Comparison of ENCODE assay signal across 8 mouse cellular contexts in the genomic region with DNA sequence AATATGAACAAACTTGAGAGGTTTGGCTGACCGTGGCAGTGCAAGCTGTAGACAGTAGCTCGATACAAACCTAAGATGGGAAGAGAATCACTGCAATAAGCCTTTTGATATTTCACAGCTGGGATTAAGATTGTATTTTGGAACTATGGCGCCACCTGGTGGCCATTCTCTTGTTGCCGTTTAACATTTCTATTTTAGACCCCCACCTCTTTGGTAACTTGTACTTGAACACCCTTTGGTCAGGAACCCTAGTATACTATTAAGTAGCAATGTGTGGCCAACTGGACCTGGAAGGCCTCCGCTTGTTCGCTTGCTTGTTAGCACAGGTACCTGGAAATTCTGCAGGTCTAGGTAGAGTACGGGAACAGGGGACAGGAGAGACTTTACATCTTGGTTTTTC. TPM values are rescaled to one million over a fixed set of nuclear protein-coding genes. Genes with fewer than 3 reads are reported as not detected.
DNase-seq lines count a peak whose midpoint lies in the region; ATAC-seq lines count a peak whose summit lies in the region.

No protein-coding gene starts in this region.

- ATAC-seq in common myeloid progenitor, adult 5-6 weeks (replicated peaks; ENCODE audit: low read depth, poor library complexity, severe bottlenecking), result peak; percentile 74
- ATAC-seq in granulocyte monocyte progenitor cell, adult 5-6 weeks (replicated peaks; ENCODE audit: poor library complexity, severe bottlenecking), result peak; percentile 61
- ATAC-seq in megakaryocyte, adult 5-6 weeks (ENCODE audit: poor library complexity, severe bottlenecking), result peak; percentile 70

- peak; percentile 54 to 67 for DNase-seq in CD8-positive naive resting alpha-beta T cell, adult 2 months (ENCODE audit: low read depth in 2 of 2, low spot score in 2 of 2)
- DNase-seq in adipocyte (ENCODE audit: low spot score), result peak; percentile 84
- DNase-seq in layer of hippocampus, adult 8-10 months (ENCODE audit: low spot score in 2 of 2), result peak; percentile 25 to 78
- peak; percentile 66 for DNase-seq in retina, postnatal 7 days (ENCODE audit: low read depth, low spot score)
- peak; percentile 72 for DNase-seq in urinary bladder, postnatal 14 days (ENCODE audit: low spot score)

RNA-seq across cellular contexts. Expression of gene Enpp6, which starts 33.2 kb away (rescaled TPM):
- total RNA-seq in common myeloid progenitor, adult 5-6 weeks (2017), result not detected in 2 replicates
- not detected in 2 replicates for total RNA-seq in granulocyte monocyte progenitor cell, adult 5-6 weeks (2014; fragmentation: Nextera tagmentation)
- total RNA-seq in granulocyte monocyte progenitor cell, adult 5-6 weeks (2017), result not detected in 2 replicates
- total RNA-seq in layer of hippocampus, adult 8-10 months (2022), result 10 to 100 TPM in 1 of 4 experiments, 1 to 10 TPM in 3; 5.7 to 10.9 (median 6.6) TPM
- not detected in 2 replicates for total RNA-seq in megakaryocyte, adult 5-6 weeks (2015)
- total RNA-seq in megakaryocyte, adult 5-6 weeks (2017), result 0.20 TPM in 1 of 2 replicates, not detected in the other

Comparison
In these comparisons a context has a peak if more than half of its experiments do, and no peak if none do; other contexts are left out.
1. Peak in every context shown above with its lines: DNase-seq and ATAC-seq.